Mouse (Mus musculus): ENCODE data around the gene Sestd1. TPM values are rescaled to one million over a fixed set of nuclear protein-coding genes. Genes with fewer than 3 reads are reported as not detected.
A peak's percentile ranks its signal among the peaks of the same experiment; 100 is the strongest.

Sestd1 gene
- polyA plus RNA-seq, 1 experiment: 15.2 TPM

DNA sequence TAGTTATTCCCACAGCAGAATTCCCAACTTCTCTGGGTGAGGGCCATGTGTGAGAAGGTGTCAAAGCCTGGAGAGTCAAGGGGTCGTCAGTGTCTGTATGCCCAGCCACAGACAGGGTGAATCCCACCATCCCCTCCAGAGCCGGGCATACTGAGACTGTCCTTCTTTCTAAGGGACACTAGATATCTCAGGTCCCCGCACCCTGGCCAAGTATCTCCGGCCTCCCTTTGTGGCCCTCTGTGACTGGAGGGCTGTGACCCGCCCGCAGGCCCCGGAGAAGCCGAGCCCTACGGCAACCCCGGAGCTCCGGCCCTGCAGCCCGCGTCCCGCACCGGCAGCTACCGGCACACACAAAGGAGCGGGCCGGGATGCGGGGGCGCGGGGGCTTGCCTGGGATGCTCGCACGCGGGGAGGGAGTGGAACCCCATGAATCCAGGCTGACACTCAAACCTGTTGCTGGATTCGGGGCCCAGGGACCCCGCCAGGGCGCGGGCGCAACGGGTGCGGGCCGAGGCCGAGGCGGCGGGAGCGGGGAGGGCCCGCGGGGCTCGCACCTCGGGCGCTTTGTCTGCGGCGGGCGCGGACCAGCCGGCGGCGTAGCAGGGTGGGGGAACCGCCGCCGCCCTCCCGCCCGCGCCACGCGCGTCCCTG is 406 bp downstream of the Sestd1 start:
- no peak for TF ChIP-seq FOSL1 (IDR thresholded peaks at IDR 0.05; ENCODE audit: insufficient read depth, low read length, poor library complexity, severe bottlenecking)
- Histone ChIP-seq H3K27me3 (ENCODE audit: control insufficient read depth, insufficient read depth, insufficient read length) (no peaks in the 10 kb centered on the region), H3K79me3 (ENCODE audit: low read depth) (peaks cover 49% of the 10 kb centered on the region), H3K4me3 (ENCODE audit: insufficient read depth, poor library complexity, severe bottlenecking) (peak overlapping the region; percentile 74), H3K79me2 (ENCODE audit: control insufficient read depth, insufficient read depth) (peaks cover 52% of the 10 kb centered on the region), H3K36me3 (ENCODE audit: control insufficient read depth, insufficient read depth) (peaks cover 3% of the 10 kb centered on the region), H3ac (ENCODE audit: control insufficient read depth, insufficient read length, low read depth) (peak overlapping the region; percentile 97)

DNA sequence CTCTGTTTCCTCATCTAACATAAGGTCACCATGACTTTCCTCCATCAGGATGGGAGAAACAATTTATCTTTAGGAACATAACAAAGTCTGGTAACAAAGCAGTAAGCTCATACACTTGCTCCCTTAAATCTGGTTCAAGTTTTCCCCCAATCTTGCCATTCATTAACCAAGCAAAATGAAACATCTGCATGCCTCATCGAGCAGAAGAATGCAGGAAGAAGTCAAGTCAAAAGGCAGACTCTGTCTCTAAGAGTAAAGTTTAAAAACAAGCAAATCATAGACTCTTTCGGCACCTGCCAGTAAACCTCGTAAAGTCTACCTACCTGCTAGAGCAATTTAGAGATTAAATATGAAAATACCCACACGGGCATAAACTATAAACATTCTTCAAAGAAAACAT is 3.1 kb downstream of the Sestd1 start:
- no peak overlapping the region for H3ac ChIP-seq (ENCODE audit: control insufficient read depth, insufficient read length, low read depth)
- H3K79me3 ChIP-seq (ENCODE audit: low read depth): peaks cover 76% of the 10 kb centered on the region
- H3K36me3 ChIP-seq (ENCODE audit: control insufficient read depth, insufficient read depth): peaks cover 8% of the 10 kb centered on the region
- H3K27me3 ChIP-seq (ENCODE audit: control insufficient read depth, insufficient read depth, insufficient read length): no peaks in the 10 kb centered on the region
- H3K79me2 ChIP-seq (ENCODE audit: control insufficient read depth, insufficient read depth): peaks cover 80% of the 10 kb centered on the region
- H3K4me3 ChIP-seq (ENCODE audit: insufficient read depth, poor library complexity, severe bottlenecking): no peak overlapping the region
- TF ChIP-seq USF1 (IDR thresholded peaks at IDR 0.05; ENCODE audit: low read depth) (no peak), CTCF (IDR thresholded peaks at IDR 0.05; ENCODE audit: control insufficient read depth, insufficient read depth, insufficient read length) (no peak), MYOG (IDR thresholded peaks at IDR 0.05; ENCODE audit: control insufficient read depth, extremely low read depth, insufficient read length) (no peak), FOSL1 (IDR thresholded peaks at IDR 0.05; ENCODE audit: insufficient read depth, low read length, poor library complexity, severe bottlenecking) (no peak), CEBPB (IDR thresholded peaks at IDR 0.05; ENCODE audit: low read depth) (no peak), MYOD1 (IDR thresholded peaks at IDR 0.05; ENCODE audit: control insufficient read depth, insufficient read length, low read depth) (no peak), MAX (IDR thresholded peaks at IDR 0.05) (no peak)

DNA sequence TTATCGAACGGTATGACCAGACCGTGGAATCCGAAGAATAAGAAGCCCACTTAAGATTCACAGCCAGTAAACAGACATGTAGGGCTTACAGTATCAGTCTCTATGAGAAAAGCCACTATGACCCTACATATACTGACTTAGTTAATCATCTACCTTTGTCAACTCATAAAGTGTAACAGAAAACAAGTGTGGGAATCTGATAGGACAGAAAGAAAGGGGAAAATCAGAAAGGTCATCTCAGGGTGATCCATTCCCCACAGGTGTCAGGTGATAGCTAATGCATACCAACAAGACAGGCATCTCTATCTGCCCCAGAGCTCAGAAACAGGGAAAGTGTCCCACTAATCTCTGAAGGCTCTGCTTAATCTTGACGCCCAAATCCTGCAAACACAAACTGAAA is 4.5 kb downstream of the Sestd1 start:
- Histone ChIP-seq H3ac (ENCODE audit: control insufficient read depth, insufficient read length, low read depth) (no peak overlapping the region), H3K79me2 (ENCODE audit: control insufficient read depth, insufficient read depth) (peaks cover 94% of the 10 kb centered on the region), H3K4me3 (ENCODE audit: insufficient read depth, poor library complexity, severe bottlenecking) (no peak overlapping the region), H3K36me3 (ENCODE audit: control insufficient read depth, insufficient read depth) (peaks cover 12% of the 10 kb centered on the region), H3K27me3 (ENCODE audit: control insufficient read depth, insufficient read depth, insufficient read length) (no peaks in the 10 kb centered on the region), H3K79me3 (ENCODE audit: low read depth) (peaks cover 89% of the 10 kb centered on the region)
- TF ChIP-seq MYOD1 (IDR thresholded peaks at IDR 0.05; ENCODE audit: control insufficient read depth, insufficient read length, low read depth) (no peak), MYOG (IDR thresholded peaks at IDR 0.05; ENCODE audit: control insufficient read depth, extremely low read depth, insufficient read length) (no peak), CTCF (IDR thresholded peaks at IDR 0.05; ENCODE audit: control insufficient read depth, insufficient read depth, insufficient read length) (no peak), FOSL1 (IDR thresholded peaks at IDR 0.05; ENCODE audit: insufficient read depth, low read length, poor library complexity, severe bottlenecking) (no peak), CEBPB (IDR thresholded peaks at IDR 0.05; ENCODE audit: low read depth) (no peak), MAX (IDR thresholded peaks at IDR 0.05) (no peak), USF1 (IDR thresholded peaks at IDR 0.05; ENCODE audit: low read depth) (no peak)

DNA sequence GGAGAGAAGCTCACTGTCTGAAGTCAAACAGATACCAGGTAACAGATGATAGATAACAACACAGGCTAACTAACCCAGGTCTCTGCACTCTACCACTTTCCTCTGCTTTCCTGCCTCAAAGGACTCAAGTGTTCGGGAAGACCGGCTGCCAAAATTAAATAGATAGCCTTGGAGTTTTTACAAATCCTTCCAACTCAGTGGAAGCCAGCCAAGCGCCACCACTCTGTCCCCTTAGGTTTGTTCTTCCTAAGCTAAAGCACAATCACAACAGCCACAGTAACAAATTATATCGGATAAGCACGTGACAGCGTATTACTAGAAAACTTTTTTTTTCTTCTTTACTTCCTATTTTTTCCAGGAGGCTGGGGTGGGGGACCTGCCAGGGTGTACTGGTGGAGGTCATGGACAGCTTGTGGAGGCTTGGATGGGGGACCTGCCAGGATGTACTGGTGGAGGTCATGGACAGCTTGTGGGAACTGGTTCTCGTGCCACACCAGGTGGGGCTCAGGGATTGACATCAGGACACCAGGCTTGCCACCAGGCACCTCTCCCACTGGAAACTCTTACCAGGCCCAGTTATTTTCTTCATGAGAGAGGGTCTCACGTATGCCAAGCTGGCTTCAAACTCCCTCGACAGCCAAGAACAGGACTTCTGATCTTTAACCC is 5.3 kb downstream of the Sestd1 start:
- peaks cover 99% of the 10 kb centered on the region for H3K79me2 ChIP-seq (ENCODE audit: control insufficient read depth, insufficient read depth)
- H3K36me3 ChIP-seq (ENCODE audit: control insufficient read depth, insufficient read depth): peaks cover 12% of the 10 kb centered on the region
- no peak overlapping the region for H3K4me3 ChIP-seq (ENCODE audit: insufficient read depth, poor library complexity, severe bottlenecking)
- no peaks in the 10 kb centered on the region for H3K27me3 ChIP-seq (ENCODE audit: control insufficient read depth, insufficient read depth, insufficient read length)
- peaks cover 94% of the 10 kb centered on the region for H3K79me3 ChIP-seq (ENCODE audit: low read depth)
- H3ac ChIP-seq (ENCODE audit: control insufficient read depth, insufficient read length, low read depth): no peak overlapping the region
- no peak for TF ChIP-seq MYOG (IDR thresholded peaks at IDR 0.05; ENCODE audit: control insufficient read depth, extremely low read depth, insufficient read length)
- no peak for TF ChIP-seq MAX (IDR thresholded peaks at IDR 0.05)
- TF ChIP-seq FOSL1 (IDR thresholded peaks at IDR 0.05; ENCODE audit: insufficient read depth, low read length, poor library complexity, severe bottlenecking): no peak
- TF ChIP-seq MYOD1 (IDR thresholded peaks at IDR 0.05; ENCODE audit: control insufficient read depth, insufficient read length, low read depth): no peak
- TF ChIP-seq CEBPB (IDR thresholded peaks at IDR 0.05; ENCODE audit: low read depth): no peak
- TF ChIP-seq USF1 (IDR thresholded peaks at IDR 0.05; ENCODE audit: low read depth): no peak
- TF ChIP-seq CTCF (IDR thresholded peaks at IDR 0.05; ENCODE audit: control insufficient read depth, insufficient read depth, insufficient read length): no peak

DNA sequence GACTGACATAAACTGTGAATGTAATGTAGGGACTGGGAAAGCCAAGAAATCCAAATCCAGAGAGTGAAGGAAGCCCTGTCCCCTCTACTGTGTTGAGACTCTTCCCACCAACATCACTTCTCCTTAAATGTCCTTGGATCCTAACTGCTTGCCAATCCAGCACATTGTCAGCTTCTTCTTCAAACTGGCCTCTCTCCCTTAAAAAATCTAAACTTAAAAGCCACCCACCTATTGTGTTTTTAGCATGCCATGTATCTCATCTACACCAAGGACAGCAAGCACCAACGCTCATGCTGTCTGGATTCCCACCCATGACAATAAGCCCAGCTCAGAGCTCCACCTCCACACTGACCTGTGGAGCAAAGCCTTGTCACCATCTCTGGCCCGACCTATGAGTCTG is 7.4 kb downstream of the Sestd1 start:
- Histone ChIP-seq H3K79me2 (ENCODE audit: control insufficient read depth, insufficient read depth) (peaks cover 94% of the 10 kb centered on the region), H3K27me3 (ENCODE audit: control insufficient read depth, insufficient read depth, insufficient read length) (no peaks in the 10 kb centered on the region), H3K79me3 (ENCODE audit: low read depth) (peaks cover 84% of the 10 kb centered on the region), H3K4me3 (ENCODE audit: insufficient read depth, poor library complexity, severe bottlenecking) (no peak overlapping the region), H3ac (ENCODE audit: control insufficient read depth, insufficient read length, low read depth) (no peak overlapping the region), H3K36me3 (ENCODE audit: control insufficient read depth, insufficient read depth) (peaks cover 9% of the 10 kb centered on the region)
- no peak for TF ChIP-seq CTCF (IDR thresholded peaks at IDR 0.05; ENCODE audit: control insufficient read depth, insufficient read depth, insufficient read length)
- no peak for TF ChIP-seq CEBPB (IDR thresholded peaks at IDR 0.05; ENCODE audit: low read depth)
- TF ChIP-seq MYOG (IDR thresholded peaks at IDR 0.05; ENCODE audit: control insufficient read depth, extremely low read depth, insufficient read length): no peak
- no peak for TF ChIP-seq MYOD1 (IDR thresholded peaks at IDR 0.05; ENCODE audit: control insufficient read depth, insufficient read length, low read depth)
- no peak for TF ChIP-seq FOSL1 (IDR thresholded peaks at IDR 0.05; ENCODE audit: insufficient read depth, low read length, poor library complexity, severe bottlenecking)
- no peak for TF ChIP-seq USF1 (IDR thresholded peaks at IDR 0.05; ENCODE audit: low read depth)
- no peak for TF ChIP-seq MAX (IDR thresholded peaks at IDR 0.05)

Measured in C2C12 (cell line).